Mouse (Mus musculus): Measurements from ENCODE around the gene Coq8b.

- no peak for TF ChIP-seq CTCF (conservative IDR thresholded peaks at IDR 0.05; ENCODE audit: insufficient read depth, insufficient read length, low read depth, low read length)
- TF ChIP-seq POLR2A (IDR thresholded peaks at IDR 0.05; ENCODE audit: low read depth, low read length) = no peak
These were observed 7.8 kb upstream of the Coq8b start for GRCm38 (mm10) chr7:27224877-27225575.

All from kidney, adult 2 months (tissue).